Mouse (Mus musculus) hindlimb bud, embryonic 11.5 days (tissue): Measurements from ENCODE around the gene Gtf2h1.
"Not testable (repeated sequence)": the region's sequence is repeated elsewhere in the genome, so short reads cannot be mapped to it uniquely, and the experiment has no call there.

ENCODE experiments used
- DNase-seq: peaks from one replicate; pipeline ENCODE4 v3.0.0-alpha.2; 2012; ENCODE audit warnings: low read depth, low spot score; ENCODE audit errors: extremely low spot score

The Gtf2h1 gene

GRCm38 (mm10) chr7:46830799-46831590, 35.1 kb downstream of the Gtf2h1 start:
- no peak for DNase-seq

DNA sequence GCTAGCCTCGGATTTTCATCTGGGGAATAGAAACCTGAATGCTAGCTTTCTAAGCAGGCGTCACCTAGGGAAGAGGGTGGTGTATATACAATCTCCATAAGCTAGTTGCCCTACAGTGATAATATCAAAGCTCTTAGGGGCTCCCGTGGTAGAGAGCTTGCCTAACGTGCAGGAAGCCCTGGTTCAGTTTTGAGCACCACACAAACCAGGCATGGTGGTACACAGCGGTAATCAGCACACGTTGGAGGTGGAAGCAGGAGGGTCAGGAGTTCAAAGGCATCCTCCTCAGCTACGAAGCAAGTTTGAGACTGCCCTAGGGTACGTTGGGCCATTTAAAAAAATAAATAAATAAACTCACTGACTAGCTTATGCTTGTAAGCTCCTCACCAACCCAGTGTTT, 35.8 kb downstream of the Gtf2h1 start:
- DNase-seq, result no peak

DNA sequence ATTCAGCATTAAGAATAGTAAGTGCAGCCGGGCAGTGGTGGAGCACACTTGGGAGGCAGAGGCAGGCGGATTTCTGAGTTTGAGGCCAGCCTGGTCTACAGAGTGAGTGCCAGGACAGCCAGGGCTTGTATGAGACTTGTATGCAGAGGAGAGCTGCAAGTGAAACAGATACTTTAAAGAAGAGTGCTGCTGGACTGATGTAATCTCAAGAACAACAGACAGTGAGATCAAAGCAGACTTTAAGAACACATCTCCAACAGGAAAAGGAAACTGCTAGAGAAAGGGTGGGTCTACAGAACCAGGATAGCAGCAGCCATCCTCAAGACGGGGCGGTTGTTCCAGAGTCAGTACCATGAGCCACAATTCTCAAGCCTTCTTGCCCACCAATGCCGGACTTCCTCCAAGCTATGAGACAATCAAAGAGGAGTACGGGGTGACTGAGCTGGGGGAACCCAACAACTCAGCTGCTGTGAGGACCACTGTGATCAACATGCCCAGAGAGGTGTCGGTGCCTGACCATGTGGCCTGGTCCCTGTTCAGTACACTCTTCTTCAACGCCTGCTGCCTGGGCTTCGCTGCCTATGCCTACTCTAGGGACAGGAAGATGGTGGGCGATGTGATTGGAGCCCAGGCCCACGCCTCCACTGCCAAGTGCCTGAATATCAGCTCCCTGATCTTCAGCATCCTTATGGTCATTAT, 36.4 kb downstream of the Gtf2h1 start:
- DNase-seq, result not testable (repeated sequence)

- no peak for DNase-seq
Measured at GRCm38 (mm10) chr7:46833266-46833665, 37.4 kb downstream of the Gtf2h1 start.

DNA sequence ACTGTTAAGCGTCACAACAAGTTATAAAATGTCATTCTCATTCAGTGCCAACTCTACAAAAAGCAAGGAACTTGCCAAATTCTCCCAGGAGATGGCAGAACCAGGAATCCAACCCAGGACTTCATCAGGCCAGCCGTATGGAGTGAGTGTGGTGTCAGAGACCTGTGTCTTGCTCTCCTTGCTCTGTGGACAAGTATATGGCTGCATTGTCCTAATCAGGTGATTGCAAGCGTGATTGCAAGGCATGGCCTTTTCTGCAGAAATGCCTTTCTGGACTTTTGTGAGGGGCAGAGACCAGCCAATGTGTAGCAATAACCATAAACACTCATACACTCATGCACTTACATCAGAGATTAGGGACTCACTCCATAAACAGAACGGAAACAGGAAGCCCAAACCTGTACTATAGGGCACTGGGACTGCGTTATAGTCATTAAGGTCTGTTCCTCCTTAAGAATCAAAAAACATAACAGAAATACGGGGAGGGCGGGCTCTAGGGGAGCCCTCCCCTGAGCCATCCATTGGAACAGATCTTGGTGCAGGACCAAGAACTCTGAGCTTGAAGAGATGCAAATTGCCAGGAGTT, 37.9 kb downstream of the Gtf2h1 start:
- no peak for DNase-seq

GRCm38 (mm10) chr7:46834994-46835610, 39.2 kb downstream of the Gtf2h1 start:
- DNase-seq, result no peak

GRCm38 (mm10) chr7:46836357-46836756, 40.5 kb downstream of the Gtf2h1 start:
- DNase-seq, result no peak

- no peak for DNase-seq
Measured at GRCm38 (mm10) chr7:46837073-46837472, 41.2 kb downstream of the Gtf2h1 start.

DNA sequence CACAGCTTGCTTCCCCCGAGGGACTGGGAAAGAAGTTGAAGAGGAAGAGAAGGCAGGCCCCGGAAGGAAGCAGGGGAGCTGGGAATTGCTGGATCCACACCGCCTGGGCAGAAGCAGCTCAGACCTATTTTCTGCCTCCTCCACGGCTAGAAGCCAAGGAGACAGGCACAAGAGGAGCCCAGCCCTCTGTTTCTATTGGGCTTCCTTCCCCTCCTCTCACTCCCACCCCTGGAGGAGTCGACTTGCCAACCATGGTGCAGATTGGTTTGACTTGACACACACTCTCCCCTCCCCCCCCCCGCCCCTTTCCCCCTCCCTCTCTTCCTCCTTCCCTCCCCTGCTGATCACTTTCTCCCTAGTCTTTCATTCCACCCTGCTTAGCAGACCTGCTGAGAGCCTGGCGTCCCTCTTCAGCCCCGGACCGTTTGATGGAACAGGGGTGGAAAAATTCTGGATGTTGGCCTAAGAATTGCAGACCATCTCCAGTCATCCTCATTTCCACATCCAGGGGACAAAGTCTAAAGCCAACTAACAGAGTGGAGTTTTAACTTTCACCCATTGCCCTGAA, 42.3 kb downstream of the Gtf2h1 start:
- DNase-seq, result no peak

DNA sequence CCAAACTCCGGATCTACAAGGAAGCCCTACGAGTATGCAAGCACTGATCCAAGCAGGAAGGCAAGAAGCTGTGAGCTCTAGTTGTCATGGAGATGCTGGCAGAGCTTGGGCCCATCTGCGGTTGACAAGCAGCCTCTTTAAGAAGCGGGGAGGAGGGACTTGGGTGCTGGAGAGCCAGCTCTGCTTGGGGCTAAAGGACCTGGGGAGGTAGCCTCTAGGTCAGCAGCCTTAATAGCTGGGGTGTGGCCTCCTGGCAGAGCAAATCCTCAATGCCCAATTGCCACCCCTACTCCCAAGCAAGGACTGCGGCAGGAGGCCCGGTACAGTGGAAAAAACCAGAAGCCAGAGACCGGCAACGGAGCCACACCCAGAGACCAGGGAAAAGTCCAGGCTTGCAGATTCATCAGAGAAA, 43.0 kb downstream of the Gtf2h1 start:
- no peak for DNase-seq

- no peak for DNase-seq
Measured at GRCm38 (mm10) chr7:46839446-46839845, 43.5 kb downstream of the Gtf2h1 start.

- DNase-seq, result no peak
Measured at GRCm38 (mm10) chr7:46839861-46840260, 44.0 kb downstream of the Gtf2h1 start.

DNA sequence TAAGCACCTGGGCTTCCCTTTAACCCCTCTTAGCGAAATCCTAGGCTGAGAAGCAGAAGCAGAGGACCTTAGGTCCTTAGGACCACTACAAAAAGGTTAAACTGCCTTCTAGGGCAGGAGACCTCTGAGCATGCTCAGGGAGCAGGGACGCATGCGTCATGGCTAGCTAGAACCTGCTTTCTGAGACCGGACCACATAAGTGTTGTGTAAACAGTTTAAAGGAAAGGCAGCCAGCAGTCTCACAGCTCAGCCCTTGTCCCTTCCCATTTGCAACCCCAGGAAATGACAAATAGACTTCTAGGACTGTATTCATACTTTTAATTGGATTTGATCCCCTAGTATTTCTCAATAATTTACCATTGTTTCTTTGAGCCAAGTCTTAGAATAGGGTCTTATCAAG, 44.4 kb downstream of the Gtf2h1 start:
- DNase-seq, result no peak

DNA sequence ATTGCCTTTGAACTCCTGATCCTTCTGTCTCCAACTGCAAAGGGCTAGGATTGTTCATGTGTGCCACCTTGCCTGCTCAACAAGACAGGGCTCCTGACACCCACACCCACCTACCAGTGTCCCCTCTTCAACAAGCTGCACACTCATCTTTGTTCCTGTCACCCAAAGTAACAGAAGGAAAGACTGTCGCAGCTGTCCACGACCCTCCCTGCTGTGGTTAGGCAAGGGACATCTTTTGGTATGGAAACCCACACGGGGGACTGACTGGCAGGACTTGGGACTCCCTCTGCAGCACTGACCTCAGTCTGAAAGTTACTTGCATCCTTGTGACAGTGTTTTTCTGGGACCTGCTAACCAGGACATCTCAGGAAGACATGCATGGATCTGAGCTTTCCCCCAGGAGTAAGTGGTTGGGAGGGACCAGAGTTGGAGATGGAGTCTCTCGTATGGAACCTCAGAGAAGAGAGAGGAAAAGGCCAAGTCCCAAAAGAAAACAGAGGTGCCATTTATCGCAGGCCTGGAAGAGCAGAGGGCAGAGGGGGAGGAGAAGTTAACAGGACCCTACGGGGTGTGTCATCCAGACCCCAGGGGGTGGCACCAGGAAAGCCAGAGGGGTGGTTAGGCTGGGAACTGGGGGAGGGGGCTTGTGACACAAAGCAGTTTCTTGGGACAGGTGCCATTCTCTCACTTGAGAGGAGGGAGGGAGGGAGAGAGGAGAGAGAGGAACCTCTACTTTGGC, 45.1 kb downstream of the Gtf2h1 start, which contains the start of gene Ldha:
TSS of gene Ldha (plus strand) at position 689 of the 739 bp plus-strand sequence.
- no peak for DNase-seq

DNA sequence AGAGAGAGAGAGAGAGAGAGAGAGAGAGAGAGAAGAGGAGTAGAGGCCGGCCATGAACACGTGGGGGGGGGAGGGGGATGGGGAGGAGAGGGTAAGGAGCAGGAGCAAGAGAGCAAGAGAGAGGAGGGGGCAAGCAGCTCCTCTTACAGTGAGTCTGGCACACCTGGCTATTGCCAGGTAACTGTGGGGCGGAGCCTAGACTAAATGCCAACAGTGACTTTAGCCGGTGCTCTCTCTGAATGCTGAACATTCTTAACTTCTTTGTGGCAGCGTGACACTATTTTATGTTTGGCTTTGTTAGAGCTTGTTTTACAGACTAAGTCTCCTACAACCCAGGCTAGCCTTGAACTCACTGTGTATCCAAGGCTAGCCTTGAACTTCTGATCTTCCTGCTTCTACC, 46.4 kb downstream of the Gtf2h1 start:
- no peak for DNase-seq

- DNase-seq, result no peak
Measured at GRCm38 (mm10) chr7:46843576-46843975, 47.7 kb downstream of the Gtf2h1 start.

DNA sequence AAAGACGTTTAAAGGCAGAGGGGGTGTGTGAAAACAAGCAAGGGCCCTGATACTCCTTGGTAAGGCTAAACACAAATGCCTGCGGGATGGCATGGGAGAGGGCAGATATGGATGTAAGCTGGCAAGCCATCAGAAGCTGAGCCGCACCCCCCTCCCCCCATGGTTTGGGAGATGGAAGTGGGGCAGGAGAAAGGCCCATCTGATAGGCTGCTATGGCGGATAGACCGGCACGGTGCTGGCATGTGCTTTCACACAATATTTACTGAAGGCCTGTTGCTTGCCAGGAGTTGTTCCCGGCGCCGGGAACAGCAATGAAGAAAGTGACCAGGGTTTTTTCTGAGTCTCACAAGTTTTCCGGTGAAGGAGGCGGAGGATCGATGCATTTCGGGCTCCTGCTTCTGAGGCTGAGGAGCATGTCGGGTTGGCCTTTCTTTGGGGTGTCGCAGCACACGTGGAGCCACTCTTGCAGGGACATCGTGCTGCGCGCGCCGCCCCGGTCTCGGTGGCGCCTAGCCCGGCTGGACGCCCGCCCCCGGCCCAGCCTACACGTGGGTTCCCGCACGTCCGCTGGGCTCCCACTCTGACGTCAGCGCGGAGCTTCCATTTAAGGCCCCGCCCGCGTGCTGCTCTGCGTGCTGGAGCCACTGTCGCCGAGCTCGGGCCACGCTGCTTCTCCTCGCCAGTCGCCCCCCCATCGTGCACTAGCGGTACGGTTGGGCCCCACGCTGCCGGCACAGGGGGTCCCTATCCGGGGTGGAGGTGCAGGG, 49.5 kb downstream of the Gtf2h1 start:
- DNase-seq, result peak; percentile 52

DNA sequence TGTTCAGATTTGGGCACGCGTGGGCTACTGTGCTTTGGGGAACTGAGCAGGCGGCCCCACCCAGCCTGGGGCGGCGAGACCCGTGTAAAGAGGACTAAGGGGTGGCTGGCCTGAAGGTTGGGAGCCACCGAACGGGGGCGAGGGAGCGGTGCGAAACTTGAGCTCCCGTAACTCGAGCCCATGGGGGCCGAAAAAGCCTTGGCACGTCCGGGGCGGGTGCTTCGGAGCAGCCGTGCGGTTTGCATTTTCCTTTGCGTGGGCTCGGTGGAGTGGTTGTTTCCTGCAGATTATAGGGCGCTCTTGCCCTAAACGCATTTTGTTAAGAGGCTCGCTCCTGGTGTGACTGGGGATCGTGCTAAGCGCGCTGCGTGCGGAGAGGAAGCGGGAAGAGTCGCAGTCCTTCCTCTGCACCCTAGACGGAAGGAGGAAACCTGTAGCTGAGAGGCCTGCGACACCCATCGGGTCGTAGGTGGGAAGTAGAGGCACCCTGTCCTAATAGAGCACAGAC, 50.1 kb downstream of the Gtf2h1 start:
- no peak for DNase-seq

DNA sequence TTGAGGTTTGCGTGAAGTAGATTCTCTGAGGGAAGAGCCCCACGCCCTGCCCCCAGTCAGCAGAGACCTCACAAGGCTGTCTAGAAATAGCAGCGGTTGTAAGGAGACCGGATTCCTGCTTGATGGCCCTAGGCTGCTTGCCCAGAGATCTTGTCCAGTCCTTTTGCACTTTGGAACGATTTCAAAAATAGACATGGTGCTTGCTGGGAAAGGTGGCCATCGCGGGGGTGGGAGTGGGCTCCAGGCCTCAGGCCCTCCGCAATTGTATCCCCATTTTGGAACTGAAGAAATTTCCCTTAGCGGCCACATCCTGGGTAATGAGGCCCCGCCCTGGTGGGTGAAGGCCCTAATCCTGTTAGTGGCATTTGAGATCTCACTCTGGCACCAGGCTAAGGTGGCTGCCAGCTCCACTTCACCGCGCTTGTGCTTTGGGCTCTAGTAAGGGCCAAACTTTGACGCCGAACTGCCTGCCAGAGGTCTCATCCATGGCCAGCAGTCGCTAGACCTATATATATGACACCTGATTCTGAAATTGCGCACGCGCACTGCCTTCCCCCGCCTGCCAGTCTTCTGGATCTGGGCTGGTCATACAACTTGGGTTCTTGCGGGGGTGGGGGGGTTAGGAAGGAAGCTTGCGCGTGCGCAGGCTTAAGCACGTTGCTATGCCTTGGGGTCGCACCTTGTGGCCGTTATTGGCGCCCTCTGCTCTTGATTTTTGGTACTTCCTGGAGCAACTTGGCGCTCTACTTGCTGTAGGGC, 50.8 kb downstream of the Gtf2h1 start:
- DNase-seq, result peak; percentile 56
